Mouse (Mus musculus): ENCODE results near the gene Il22ra1. TPM values are rescaled to one million over a fixed set of nuclear protein-coding genes. Genes with fewer than 3 reads are reported as not detected.
"Not testable (repeated sequence)": the region's sequence is repeated elsewhere in the genome, so short reads cannot be mapped to it uniquely, and the experiment has no call there.

The Il22ra1 gene
- polyA plus RNA-seq, 1 experiment from 2014 or later, result not detected

DNA sequence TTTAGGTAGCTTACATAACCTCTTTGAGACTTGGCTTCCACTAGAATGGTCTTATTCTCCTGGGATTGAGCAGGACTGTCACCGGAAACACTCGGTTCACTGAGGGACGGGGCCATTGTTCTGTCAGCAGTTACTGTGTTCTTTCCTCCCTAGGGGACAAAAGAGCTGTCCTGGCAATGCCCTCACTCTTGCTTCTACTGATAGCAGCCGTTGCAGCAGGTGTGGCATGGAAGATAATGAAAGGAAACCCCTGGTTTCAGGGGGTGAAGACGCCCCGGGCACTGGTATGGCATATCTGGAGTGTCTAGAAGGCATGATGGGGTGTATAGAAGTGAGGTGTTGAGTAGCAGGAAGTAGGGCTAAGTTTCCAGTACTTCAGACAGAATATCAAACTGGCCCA, 24.0 kb upstream of the Il22ra1 start:
- Histone ChIP-seq H3K4me3 (replicated peaks) (no peak overlapping the region), H3K36me3 (no peaks in the 10 kb centered on the region), H3K9me3 (replicated peaks) (no peaks in the 10 kb centered on the region), H3K4me1 (no peaks in the 10 kb centered on the region), H3K9ac (replicated peaks) (no peak overlapping the region), H3K27me3 (replicated peaks) (no peaks in the 10 kb centered on the region), H3K4me2 (no peak overlapping the region), H3K27ac (replicated peaks) (no peak overlapping the region)
- no peak for ATAC-seq (ENCODE audit: low FRiP score)
- WGBS, result 37% methylated on average over 6 of the region's 6 CpGs

DNA sequence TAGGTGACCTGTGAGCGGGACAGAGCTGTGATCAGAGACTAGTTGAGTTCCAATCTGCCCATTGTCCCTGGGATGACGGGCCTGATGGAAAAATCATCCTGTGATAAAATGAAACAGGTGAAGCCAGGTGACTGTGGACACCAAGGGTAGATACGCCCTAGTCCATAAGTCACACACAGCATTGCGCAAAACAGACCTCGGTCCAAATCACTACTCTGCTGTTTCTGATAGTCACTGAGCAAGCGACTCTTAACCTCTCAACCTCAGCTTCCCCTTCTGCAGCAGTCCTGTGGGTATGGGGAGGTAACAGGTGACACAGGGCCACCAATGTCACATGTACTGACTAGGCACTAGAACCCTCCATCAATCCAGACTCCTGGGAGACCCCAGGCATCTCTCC, 21.9 kb upstream of the Il22ra1 start:
- no peaks in the 10 kb centered on the region for H3K36me3 ChIP-seq
- H3K27ac ChIP-seq (replicated peaks), result no peak overlapping the region
- H3K9me3 ChIP-seq (replicated peaks), result no peaks in the 10 kb centered on the region
- no peak overlapping the region for H3K4me2 ChIP-seq
- WGBS, result 94% methylated on average over 6 of the region's 6 CpGs
- no peaks in the 10 kb centered on the region for H3K27me3 ChIP-seq (replicated peaks)
- no peaks in the 10 kb centered on the region for H3K4me1 ChIP-seq
- no peak for ATAC-seq (ENCODE audit: low FRiP score)
- H3K9ac ChIP-seq (replicated peaks), result no peak overlapping the region
- H3K4me3 ChIP-seq (replicated peaks), result no peak overlapping the region

DNA sequence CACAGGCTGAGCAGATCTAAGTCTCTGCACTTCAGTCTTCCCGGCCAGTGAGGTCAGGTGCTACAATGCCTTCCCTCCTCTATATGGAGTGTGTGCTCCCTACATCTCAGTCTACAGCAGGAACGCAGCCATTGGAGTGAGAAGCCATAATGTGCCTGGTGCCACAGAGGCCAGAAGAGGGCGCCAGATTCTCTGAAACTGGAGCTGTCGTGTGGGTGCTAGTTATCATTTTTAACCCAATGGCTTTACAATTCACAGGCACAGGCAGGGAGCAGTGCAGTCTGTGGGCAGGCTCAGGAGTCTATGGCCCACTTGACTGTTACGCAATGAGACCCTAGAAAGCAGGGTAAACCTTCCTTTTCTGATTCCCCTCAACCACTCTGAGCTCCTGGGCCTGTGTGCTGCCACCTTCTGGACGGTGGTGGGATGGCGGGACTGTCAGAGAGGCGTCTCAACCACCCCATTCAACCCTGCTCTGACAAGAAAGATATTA, 18.9 kb upstream of the Il22ra1 start:
- Histone ChIP-seq H3K27me3 (replicated peaks) (no peaks in the 10 kb centered on the region), H3K9ac (replicated peaks) (no peak overlapping the region), H3K4me3 (replicated peaks) (no peak overlapping the region), H3K36me3 (no peaks in the 10 kb centered on the region), H3K27ac (replicated peaks) (no peak overlapping the region), H3K4me1 (no peaks in the 10 kb centered on the region), H3K9me3 (replicated peaks) (no peaks in the 10 kb centered on the region), H3K4me2 (peak overlapping the region; percentile 43)
- WGBS, result 11% methylated on average over 8 of the region's 8 CpGs
- ATAC-seq (ENCODE audit: low FRiP score), result no peak

DNA sequence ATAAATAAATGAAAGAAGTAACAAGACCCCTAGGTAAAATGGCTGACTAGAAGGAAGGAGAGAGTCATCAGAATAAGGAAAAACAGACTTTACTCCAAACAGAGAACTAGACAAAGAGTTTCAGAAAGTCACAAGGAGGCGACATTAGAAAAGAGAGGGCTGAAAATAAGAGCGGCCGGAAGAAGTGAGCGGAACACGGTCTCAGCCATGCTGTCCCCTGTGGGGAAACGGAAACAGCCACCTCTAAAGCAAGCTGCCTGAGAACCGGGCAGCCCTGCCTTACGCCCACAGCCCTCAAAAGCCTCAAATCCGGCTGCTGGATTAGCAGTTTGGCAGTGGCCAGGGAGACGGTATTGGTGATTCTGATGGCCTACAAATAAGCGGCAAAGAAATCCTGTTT, 18.4 kb upstream of the Il22ra1 start:
- WGBS, result 79% methylated on average over 11 of the region's 11 CpGs
- no peak for ATAC-seq (ENCODE audit: low FRiP score)
- Histone ChIP-seq H3K4me3 (replicated peaks) (no peak overlapping the region), H3K36me3 (no peaks in the 10 kb centered on the region), H3K27ac (replicated peaks) (no peak overlapping the region), H3K9me3 (replicated peaks) (no peaks in the 10 kb centered on the region), H3K4me1 (no peaks in the 10 kb centered on the region), H3K27me3 (replicated peaks) (no peaks in the 10 kb centered on the region), H3K4me2 (no peak overlapping the region), H3K9ac (replicated peaks) (no peak overlapping the region)

DNA sequence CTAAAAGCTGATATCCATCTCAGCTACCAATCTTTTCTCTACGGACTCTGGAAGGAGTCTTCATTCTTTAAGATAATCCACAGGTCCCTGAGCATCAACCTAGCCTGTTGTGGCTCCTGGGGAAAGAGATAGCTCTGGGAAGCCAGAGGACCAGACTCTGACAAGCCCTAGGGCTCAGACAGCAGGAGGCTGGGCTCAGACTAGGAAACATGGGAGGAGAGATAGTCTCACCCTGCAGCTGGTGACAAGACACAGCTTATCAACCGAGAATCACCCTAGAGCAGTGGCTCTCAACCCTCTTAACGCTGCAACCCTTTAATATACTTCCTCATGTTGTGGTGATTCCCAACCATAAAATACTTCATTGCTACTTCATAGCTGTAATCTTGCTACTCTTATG, 17.6 kb upstream of the Il22ra1 start:
- Histone ChIP-seq H3K4me2 (no peak overlapping the region), H3K9ac (replicated peaks) (no peak overlapping the region), H3K27me3 (replicated peaks) (no peaks in the 10 kb centered on the region), H3K27ac (replicated peaks) (no peak overlapping the region), H3K36me3 (no peaks in the 10 kb centered on the region), H3K4me1 (no peaks in the 10 kb centered on the region), H3K9me3 (replicated peaks) (no peaks in the 10 kb centered on the region), H3K4me3 (replicated peaks) (no peak overlapping the region)
- ATAC-seq (ENCODE audit: low FRiP score), result no peak
- 84% methylated on average over 3 of the region's 3 CpGs for WGBS

DNA sequence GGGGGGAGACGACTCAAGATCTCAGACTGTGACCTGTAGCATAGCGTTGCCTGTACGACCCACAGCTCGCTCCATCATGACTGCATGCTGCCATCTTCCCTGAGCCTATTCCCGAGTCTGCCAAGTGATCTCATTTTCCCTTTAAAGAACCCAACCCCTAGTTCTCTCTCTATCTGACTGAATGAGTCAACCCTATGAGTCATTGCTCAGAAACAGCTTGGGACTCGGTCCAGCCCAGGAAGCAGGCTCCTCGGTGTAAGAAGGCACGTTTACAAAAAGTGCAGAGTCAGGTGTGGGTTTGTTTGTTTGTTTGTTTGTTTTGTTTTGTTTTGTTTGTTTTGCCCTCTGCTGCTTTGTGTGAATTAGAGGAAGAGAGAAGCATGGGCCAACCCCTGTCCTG, 13.2 kb upstream of the Il22ra1 start:
- Histone ChIP-seq H3K9me3 (replicated peaks) (no peaks in the 10 kb centered on the region), H3K27ac (replicated peaks) (no peak overlapping the region), H3K4me1 (no peaks in the 10 kb centered on the region), H3K27me3 (replicated peaks) (no peaks in the 10 kb centered on the region), H3K36me3 (no peaks in the 10 kb centered on the region), H3K4me3 (replicated peaks) (no peak overlapping the region), H3K4me2 (no peak overlapping the region), H3K9ac (replicated peaks) (no peak overlapping the region)
- ATAC-seq (ENCODE audit: low FRiP score), result no peak
- 87% methylated on average over 8 of the region's 8 CpGs for WGBS

DNA sequence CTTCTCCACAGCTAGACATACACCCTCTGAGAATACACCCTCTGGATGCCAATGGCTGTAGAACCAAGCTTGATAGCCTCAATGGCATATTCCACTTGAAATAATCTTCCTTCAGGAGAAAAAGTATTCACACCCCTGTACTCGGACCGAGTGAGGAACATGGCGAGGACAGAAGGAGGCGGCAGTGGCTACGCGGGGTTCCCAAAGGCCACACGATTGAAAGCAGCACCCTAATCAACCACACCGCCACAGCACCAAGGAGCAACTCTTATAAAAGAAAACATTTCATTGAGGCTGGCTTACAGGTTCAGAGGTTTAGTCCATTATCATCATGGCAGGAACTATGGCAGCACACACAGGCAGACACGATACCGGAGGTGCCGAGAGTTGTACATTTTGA, 11.5 kb upstream of the Il22ra1 start:
- H3K9ac ChIP-seq (replicated peaks); H3K36me3 ChIP-seq; H3K27me3 ChIP-seq (replicated peaks); H3K4me1 ChIP-seq; H3K4me2 ChIP-seq; ATAC-seq (ENCODE audit: low FRiP score); H3K27ac ChIP-seq (replicated peaks); H3K9me3 ChIP-seq (replicated peaks); H3K4me3 ChIP-seq (replicated peaks): not testable (repeated sequence)
- WGBS, result 95% methylated on average over 11 of the region's 11 CpGs

DNA sequence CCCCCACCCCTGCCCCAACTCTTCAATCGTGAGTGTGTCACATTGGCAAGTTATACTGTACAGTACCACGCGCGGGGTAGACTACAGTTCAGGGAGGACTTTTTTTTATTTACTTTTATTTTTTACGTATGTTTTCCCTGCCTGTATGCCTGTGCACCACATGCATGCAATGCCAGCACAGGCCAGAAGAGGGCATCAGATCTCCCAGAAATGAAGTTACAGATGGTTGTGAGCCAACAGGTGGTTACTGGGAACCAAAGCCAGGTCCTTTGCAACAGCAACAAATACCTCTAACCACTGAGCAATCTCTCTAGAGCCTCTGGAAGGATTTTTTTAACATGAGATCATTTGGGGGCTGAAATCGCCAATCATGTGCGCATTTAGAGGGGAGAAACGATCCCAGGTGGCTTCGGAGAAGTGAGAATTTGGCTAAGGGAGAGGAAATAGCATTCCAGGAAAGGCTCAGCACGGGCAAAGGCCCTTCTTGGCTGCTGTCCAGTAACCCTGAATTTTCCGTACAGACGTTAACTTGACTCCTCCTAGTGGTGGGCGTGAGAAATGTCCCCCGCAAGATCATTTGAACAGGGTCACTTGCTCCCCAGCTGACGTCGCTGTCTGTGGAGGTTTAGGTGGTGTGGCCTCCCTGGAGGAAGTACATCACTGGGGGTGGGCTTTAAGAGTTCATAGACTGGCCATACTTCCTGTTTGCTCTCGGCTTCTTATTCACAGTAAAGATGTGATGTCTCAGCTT, 5.3 kb upstream of the Il22ra1 start:
- Histone ChIP-seq H3K4me1 (no peaks in the 10 kb centered on the region), H3K9ac (replicated peaks) (no peak overlapping the region), H3K36me3 (no peaks in the 10 kb centered on the region), H3K27ac (replicated peaks) (no peak overlapping the region), H3K4me3 (replicated peaks) (no peak overlapping the region), H3K27me3 (replicated peaks) (no peaks in the 10 kb centered on the region), H3K4me2 (no peak overlapping the region), H3K9me3 (replicated peaks) (0 out of 2 replicates have a peak, but pooled peaks cover 2% of the 10 kb centered on the region)
- WGBS, result 84% methylated on average over 17 of the region's 17 CpGs
- no peak for ATAC-seq (ENCODE audit: low FRiP score)

DNA sequence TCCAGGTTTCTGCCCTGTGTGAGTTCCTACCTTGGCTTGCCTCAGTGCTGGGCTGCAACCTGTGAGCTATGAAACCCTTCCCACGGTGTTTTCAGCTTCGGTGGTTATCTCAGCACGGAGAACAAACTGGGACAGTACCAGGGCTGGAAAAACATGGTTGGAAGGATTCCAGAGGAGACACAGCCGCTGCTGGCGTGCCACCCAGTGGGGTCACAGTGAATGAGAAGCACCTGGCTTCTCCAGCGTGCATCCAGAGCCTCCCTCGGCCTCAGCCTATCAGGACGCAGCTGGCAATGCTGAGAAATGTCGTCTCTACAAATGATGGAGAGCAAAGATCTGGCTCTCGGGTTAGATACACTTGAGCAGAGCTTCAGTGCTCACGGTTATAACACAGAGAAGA, 1.6 kb upstream of the Il22ra1 start:
- Histone ChIP-seq H3K4me3 (replicated peaks) (no peak overlapping the region), H3K4me1 (no peaks in the 10 kb centered on the region), H3K27ac (replicated peaks) (no peak overlapping the region), H3K9ac (replicated peaks) (no peak overlapping the region), H3K36me3 (no peaks in the 10 kb centered on the region), H3K4me2 (no peak overlapping the region), H3K27me3 (replicated peaks) (no peaks in the 10 kb centered on the region), H3K9me3 (replicated peaks) (no peaks in the 10 kb centered on the region)
- no peak for ATAC-seq (ENCODE audit: low FRiP score)
- 80% methylated on average over 11 of the region's 11 CpGs for WGBS

DNA sequence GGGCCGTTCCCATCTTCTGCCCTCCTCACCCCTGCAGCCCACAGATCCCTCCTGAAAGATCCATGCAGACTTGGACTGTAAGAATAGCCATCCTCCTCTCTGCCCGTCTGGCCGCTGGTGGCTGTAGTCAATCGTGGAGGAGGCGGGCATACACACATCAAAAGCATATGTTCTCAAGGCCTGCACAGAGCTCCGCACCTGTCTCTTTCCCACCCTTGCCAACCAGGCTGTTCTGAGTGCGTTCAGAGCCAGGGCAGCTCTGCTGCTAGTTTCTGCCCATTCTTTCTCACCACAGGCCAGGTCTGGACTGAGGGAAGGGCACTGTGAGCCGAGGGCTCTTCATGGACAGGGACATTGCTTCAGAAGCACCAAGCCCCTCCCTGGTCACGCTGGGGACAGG, 2.2 kb downstream of the Il22ra1 start:
- 65% methylated on average over 9 of the region's 9 CpGs for WGBS
- Histone ChIP-seq H3K4me1 (no peaks in the 10 kb centered on the region), H3K27me3 (replicated peaks) (no peaks in the 10 kb centered on the region), H3K4me3 (replicated peaks) (no peak overlapping the region), H3K4me2 (no peak overlapping the region), H3K36me3 (no peaks in the 10 kb centered on the region), H3K27ac (replicated peaks) (no peak overlapping the region), H3K9me3 (replicated peaks) (no peaks in the 10 kb centered on the region), H3K9ac (replicated peaks) (no peak overlapping the region)
- no peak for ATAC-seq (ENCODE audit: low FRiP score)

DNA sequence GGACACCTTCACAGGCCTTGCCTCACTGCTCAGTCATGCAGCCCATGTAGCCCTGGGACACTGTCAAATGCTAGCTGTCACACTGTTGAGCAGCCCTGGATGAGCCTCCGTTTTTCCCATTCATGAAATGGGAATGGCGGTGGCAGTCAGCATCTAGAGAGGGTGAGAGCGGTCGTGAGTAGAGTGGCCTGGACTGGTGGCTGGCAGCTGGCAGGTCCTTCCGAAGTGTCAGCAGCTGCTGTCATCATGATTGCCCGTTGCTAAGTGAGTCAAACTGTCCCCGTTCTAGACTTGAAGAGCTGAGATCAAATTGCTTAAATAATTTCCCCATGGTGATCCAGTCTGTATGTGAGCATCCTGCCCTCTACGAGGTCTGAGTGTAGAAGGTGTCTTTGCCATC, 3.0 kb downstream of the Il22ra1 start:
- Histone ChIP-seq H3K27ac (replicated peaks) (no peak overlapping the region), H3K4me2 (no peak overlapping the region), H3K9me3 (replicated peaks) (no peaks in the 10 kb centered on the region), H3K9ac (replicated peaks) (no peak overlapping the region), H3K27me3 (replicated peaks) (no peaks in the 10 kb centered on the region), H3K4me1 (no peaks in the 10 kb centered on the region), H3K4me3 (replicated peaks) (no peak overlapping the region), H3K36me3 (no peaks in the 10 kb centered on the region)
- WGBS, result 79% methylated on average over 8 of the region's 8 CpGs
- ATAC-seq (ENCODE audit: low FRiP score), result no peak

DNA sequence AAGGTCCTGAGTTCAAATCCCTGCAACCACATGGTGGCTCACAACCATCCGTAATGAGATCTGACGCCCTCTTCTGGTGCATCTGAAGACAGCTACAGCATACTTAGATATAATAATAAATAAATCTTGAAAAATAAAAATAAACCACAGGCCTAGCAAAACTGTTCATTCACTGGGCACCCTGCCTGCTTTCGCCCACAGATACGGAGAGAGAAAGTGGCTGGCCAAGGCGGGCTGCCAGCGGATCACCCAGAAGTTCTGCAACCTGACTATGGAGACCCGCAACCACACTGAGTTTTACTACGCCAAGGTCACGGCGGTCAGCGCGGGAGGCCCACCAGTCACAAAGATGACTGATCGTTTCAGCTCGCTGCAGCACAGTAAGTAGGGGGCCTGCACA, 5.9 kb downstream of the Il22ra1 start:
- 95% methylated on average over 14 of the region's 14 CpGs for WGBS
- Histone ChIP-seq H3K27me3 (replicated peaks) (no peaks in the 10 kb centered on the region), H3K36me3 (no peaks in the 10 kb centered on the region), H3K9ac (replicated peaks) (no peak overlapping the region), H3K9me3 (replicated peaks) (no peaks in the 10 kb centered on the region), H3K4me1 (no peaks in the 10 kb centered on the region), H3K4me3 (replicated peaks) (no peak overlapping the region), H3K4me2 (no peak overlapping the region), H3K27ac (replicated peaks) (no peak overlapping the region)
- ATAC-seq (ENCODE audit: low FRiP score), result no peak
